Mouse (Mus musculus) gastrocnemius, postnatal 14 days (tissue): ENCODE results near the gene Gm45783. TPM values are rescaled to one million over a fixed set of nuclear protein-coding genes. Genes with fewer than 3 reads are reported as not detected.
"Not testable (repeated sequence)": the region's sequence is repeated elsewhere in the genome, so short reads cannot be mapped to it uniquely, and the experiment has no call there.

Experiments
- DNase-seq: peaks from one replicate; pipeline ENCODE4 v3.0.0; 2021; ENCODE audit warnings: mixed read lengths
- intact Hi-C: fragments of 180-260 bp; cut with DNase I; formaldehyde crosslinking; loops from one replicate; pipeline ENCODE4 v1.15.1; 2025; ENCODE audit warnings: low total_unique reads
- long read RNA-seq, 2 experiments: library from polyadenylated mRNA; stranded (forward); transcript quantifications; one replicate each; pipeline ENCODE4 v2.0.0; 2021
- microRNA-seq, 2 experiments: library from miRNA; unstranded; fragments of <30 nt; microRNA quantifications; one replicate each; pipeline ENCODE4 v1.2.0; 2021
- total RNA-seq, 2 experiments: library from RNA; stranded (reverse); gene quantifications; 2 replicates each; pipeline ENCODE4 v1.2.3; 2021

Gene Gm45783
- not detected for total RNA-seq
- long read RNA-seq, experiment 1, result 0 reads
- long read RNA-seq, experiment 2, result 0 reads

DNA sequence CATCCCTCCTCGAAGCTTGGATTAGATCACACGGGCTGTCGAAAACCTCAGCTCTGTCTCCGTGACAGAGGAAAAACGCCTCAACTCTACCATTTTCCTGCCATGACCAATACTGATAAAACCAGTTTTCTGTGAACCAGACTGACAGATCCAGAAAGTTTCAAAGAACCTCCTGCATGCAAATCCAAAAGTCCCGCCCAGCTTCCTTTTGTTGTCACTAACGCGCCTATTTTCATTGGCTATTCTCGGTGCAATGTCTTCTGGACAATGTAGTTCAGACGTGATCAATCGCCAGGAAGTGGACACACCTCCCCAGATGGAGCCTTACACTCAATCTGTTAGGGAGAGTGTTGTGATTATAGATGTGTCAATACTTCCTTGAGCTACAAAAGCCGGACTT, at the start of gene Gm45783:
Gene Gm45783 (minus strand): TSS at position 143 of the 400 bp plus-strand sequence.
- intact Hi-C loops, DNase-seq: not testable (repeated sequence)

DNA sequence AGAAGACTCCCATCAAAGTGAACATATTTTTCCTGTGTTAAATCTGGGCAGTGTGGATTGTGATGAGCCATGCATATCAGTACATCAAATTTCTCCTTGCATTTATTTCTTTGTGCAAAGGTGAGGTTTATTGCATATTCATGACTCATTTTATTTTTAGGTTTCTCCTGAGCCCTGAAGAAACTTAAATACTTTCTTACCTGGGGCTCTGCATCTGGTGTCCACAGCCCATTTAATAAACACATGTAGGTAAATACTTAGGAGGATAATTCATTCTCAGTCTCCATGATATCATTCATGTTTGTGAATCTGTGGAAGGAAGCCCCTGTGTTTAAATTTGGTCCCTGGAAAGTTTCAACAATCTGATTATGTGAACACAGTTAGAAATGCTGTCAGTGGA, 25.2 kb upstream of the Gm45783 start, which contains the start of gene Vmn2r31:
Gene Vmn2r31 (minus strand): TSS at position 101 of the 400 bp plus-strand sequence.
- intact Hi-C loops, DNase-seq: not testable (repeated sequence)

DNA sequence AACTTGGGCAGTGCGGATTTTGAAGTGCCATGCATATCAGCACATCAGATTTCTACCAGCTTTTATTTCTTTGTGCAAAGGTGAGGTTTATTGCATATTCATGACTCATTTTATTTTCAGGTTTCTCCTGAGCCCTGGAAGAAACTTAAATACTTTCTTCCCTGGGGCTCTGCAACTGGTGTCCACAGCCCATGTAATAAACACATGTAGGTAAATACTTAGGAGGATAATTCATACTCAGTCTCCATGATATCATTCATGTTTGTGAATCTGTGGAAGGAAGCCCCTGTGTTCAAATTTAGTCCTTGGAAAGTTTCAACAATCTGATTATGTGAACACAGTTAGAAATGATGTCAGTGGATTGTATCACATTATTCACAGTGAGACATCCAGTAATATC, 36.9 kb downstream of the Gm45783 start, which contains the start of gene Vmn2r30:
Gene Vmn2r30 (minus strand): TSS at position 101 of the 400 bp plus-strand sequence.
- DNase-seq, intact Hi-C loops: not testable (repeated sequence)

DNA sequence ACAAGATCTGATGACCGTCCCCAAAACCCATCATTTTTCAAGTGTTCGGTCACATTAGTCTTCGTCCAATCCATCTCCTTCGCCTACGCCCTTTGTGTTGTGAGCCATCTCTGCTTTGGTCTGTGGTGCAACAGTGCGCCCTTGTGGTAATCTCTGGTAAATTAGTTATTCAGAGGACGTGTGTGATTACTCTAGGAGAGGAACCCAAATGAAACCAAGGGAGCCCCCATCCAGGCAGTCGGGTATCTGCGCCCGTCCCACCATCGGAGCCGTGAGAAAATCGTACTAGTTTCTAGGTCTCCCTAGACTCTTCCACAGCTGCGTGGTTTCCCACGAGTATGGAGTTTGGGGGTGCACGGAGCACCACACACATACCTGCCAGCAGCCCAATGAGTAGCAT, 78.8 kb downstream of the Gm45783 start:
- DNase-seq, result peak; percentile 18
- intact Hi-C loops, result no loop called here

Small RNA genes lying within 50 kb of the gene (microRNA-seq; reads per million reads assigned to microRNA genes)
- gene Mir5620, result 1.0 to 2.2 reads per million in 2 experiments

Other genes starting within 250 kb of the Gm45783 start
- under 1 TPM; 0.12 to 0.22 TPM for gene Zfp773, start 237.8 kb downstream of the Gm45783 start, total RNA-seq
- gene Zfp418, start 203.2 kb downstream of the Gm45783 start, total RNA-seq, result under 1 TPM; 0.80 to 0.82 TPM
- 1 to 10 TPM; 1.3 TPM for gene Zfp772, start 164.6 kb downstream of the Gm45783 start, total RNA-seq
- gene Vmn2r29, start 127.2 kb downstream of the Gm45783 start, total RNA-seq, result under 1 TPM; 0.10 to 0.11 TPM
- gene Gm45844, start 96.3 kb downstream of the Gm45783 start, total RNA-seq, result under 1 TPM; 0.49 to 0.59 TPM
- gene Clcn4, start 73.7 kb downstream of the Gm45783 start, total RNA-seq, result 10 to 100 TPM; 24.0 to 24.5 TPM
- not detected for gene Vmn2r30, start 37.0 kb downstream of the Gm45783 start, total RNA-seq
- not detected for gene Vmn2r31, start 25.1 kb upstream of the Gm45783 start, total RNA-seq
- gene Vmn2r32, start 105.4 kb upstream of the Gm45783 start, total RNA-seq, result not detected
- gene Vmn2r33, start 192.2 kb upstream of the Gm45783 start, total RNA-seq, result not detected